Mouse (Mus musculus): Measurements from ENCODE around the gene Lsg1. TPM values are rescaled to one million over a fixed set of nuclear protein-coding genes. Genes with fewer than 3 reads are reported as not detected.

The Lsg1 gene
- polyA plus RNA-seq, 1 experiment from 2014 or later, result 69.7 TPM

DNA sequence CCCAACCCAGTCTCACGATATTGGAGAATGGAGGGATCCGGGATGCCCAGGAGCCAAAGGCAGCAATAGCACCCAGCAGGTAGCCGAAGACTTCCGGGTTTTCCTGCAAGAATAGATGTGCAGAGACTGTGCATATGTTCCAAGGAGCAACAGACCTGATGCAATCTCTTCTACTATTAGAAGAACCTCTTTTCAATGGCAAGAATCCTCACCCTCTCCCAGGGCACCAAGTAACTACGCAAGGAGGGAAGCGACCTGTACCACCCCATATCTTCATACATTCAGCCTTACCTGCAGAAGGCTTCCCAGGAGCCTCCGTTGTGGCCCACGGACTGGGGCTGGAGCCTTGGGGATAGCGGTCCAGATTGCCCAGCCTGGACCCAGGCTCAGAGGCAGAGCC, 44.0 kb downstream of the Lsg1 start:
- Histone ChIP-seq H3K27me3 (no peaks in the 10 kb centered on the region), H3K27ac (no peak overlapping the region), H3K9me3 (replicated peaks) (no peaks in the 10 kb centered on the region), H3K36me3 (ENCODE audit: poor library complexity, severe bottlenecking) (peaks cover 63% of the 10 kb centered on the region), H3K9ac (no peak overlapping the region), H3K4me3 (no peak overlapping the region), H3K4me1 (peaks cover 8% of the 10 kb centered on the region), H3K4me2 (no peak overlapping the region)
- WGBS, result 87% methylated on average over 9 of the region's 9 CpGs
- no peak for ATAC-seq

DNA sequence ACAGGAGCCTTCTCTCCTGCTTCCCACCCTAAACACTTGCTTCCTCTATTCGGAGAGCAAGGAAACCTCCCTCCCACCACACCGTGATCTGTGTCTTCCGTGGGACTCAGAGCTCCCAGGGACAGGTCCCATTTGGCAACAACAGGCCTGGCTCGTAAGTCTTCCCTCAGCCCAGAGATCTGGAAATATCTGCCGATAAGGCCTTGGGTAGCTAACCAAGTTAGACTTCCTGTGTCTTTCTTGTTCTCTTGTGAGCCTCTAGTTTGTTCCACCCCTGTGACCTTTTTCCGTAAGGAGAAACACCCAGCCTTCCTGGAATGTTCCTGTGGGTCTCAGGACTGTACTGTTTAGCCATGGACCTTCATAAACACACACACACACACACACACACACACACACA, 44.6 kb downstream of the Lsg1 start:
- H3K36me3 ChIP-seq (ENCODE audit: poor library complexity, severe bottlenecking), result peaks cover 63% of the 10 kb centered on the region
- no peaks in the 10 kb centered on the region for H3K9me3 ChIP-seq (replicated peaks)
- H3K4me1 ChIP-seq, result peaks cover 2% of the 10 kb centered on the region; the same call in 1 of the 2 replicates
- no peaks in the 10 kb centered on the region for H3K27me3 ChIP-seq
- 88% methylated on average over 6 of the region's 6 CpGs for WGBS
- no peak for ATAC-seq
- no peak overlapping the region for H3K9ac ChIP-seq
- H3K27ac ChIP-seq, result no peak overlapping the region
- H3K4me3 ChIP-seq, result no peak overlapping the region
- no peak overlapping the region for H3K4me2 ChIP-seq

GRCm38 (mm10) chr16:30540107-30541001, 47.0 kb downstream of the Lsg1 start:
- Histone ChIP-seq H3K9ac (no peak overlapping the region), H3K4me1 (no peaks in the 10 kb centered on the region), H3K4me2 (peak overlapping the region; percentile 24), H3K4me3 (no peak overlapping the region), H3K9me3 (replicated peaks) (no peaks in the 10 kb centered on the region), H3K27me3 (no peaks in the 10 kb centered on the region), H3K27ac (no peak overlapping the region), H3K36me3 (ENCODE audit: poor library complexity, severe bottlenecking) (peaks cover 55% of the 10 kb centered on the region)
- ATAC-seq, result no peak
- WGBS, result 62% methylated on average over 20 of the region's 20 CpGs

GRCm38 (mm10) chr16:30539433-30539832, 48.0 kb downstream of the Lsg1 start:
- peak; percentile 61; the same call in 1 of the 2 replicates for ATAC-seq

GRCm38 (mm10) chr16:30535075-30535474, 52.3 kb downstream of the Lsg1 start:
- Histone ChIP-seq H3K4me2 (no peak overlapping the region), H3K36me3 (ENCODE audit: poor library complexity, severe bottlenecking) (peaks cover 26% of the 10 kb centered on the region; the same call in 1 of the 2 replicates), H3K4me3 (no peak overlapping the region), H3K27me3 (no peaks in the 10 kb centered on the region), H3K9ac (no peak overlapping the region), H3K27ac (no peak overlapping the region), H3K4me1 (peaks cover 3% of the 10 kb centered on the region; the same call in 1 of the 2 replicates), H3K9me3 (replicated peaks) (no peaks in the 10 kb centered on the region)
- 97% methylated on average over 1 of the region's 1 CpGs for WGBS
- ATAC-seq, result no peak

More at GRCm38 (mm10) chr16:30539433-30539832, 48.0 kb downstream of the Lsg1 start:
- Histone ChIP-seq H3K9me3 (replicated peaks) (no peaks in the 10 kb centered on the region), H3K4me3 (no peak overlapping the region), H3K4me1 (no peaks in the 10 kb centered on the region), H3K27ac (no peak overlapping the region), H3K27me3 (no peaks in the 10 kb centered on the region), H3K36me3 (ENCODE audit: poor library complexity, severe bottlenecking) (peaks cover 49% of the 10 kb centered on the region), H3K9ac (no peak overlapping the region), H3K4me2 (no peak overlapping the region)
- 27% methylated on average over 10 of the region's 10 CpGs for WGBS

DNA sequence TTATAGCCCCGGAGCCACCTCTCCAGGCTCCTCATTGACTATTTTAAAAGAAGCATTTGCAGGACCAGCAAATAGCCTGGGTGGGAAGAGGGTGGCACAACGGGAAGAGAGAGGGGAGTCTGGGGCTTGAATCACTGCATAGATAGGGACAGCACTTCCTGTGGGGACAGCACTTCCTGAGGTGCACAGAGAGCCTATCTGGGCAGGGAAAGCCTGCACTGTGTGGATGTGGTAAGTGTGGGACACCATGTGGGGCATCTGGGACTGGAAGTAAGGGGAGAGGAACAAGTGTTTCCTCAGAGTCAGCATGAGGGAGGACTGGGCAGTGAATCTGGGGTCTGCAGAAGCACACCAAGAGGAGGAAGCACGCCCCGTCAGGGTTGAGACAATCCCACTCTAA, 53.8 kb downstream of the Lsg1 start:
- Histone ChIP-seq H3K9ac (no peak overlapping the region), H3K4me2 (no peak overlapping the region), H3K4me1 (peaks cover 3% of the 10 kb centered on the region; the same call in 1 of the 2 replicates), H3K36me3 (ENCODE audit: poor library complexity, severe bottlenecking) (peaks cover 41% of the 10 kb centered on the region), H3K9me3 (replicated peaks) (no peaks in the 10 kb centered on the region), H3K4me3 (no peak overlapping the region), H3K27me3 (no peaks in the 10 kb centered on the region), H3K27ac (no peak overlapping the region)
- ATAC-seq, result no peak
- 68% methylated on average over 4 of the region's 4 CpGs for WGBS

DNA sequence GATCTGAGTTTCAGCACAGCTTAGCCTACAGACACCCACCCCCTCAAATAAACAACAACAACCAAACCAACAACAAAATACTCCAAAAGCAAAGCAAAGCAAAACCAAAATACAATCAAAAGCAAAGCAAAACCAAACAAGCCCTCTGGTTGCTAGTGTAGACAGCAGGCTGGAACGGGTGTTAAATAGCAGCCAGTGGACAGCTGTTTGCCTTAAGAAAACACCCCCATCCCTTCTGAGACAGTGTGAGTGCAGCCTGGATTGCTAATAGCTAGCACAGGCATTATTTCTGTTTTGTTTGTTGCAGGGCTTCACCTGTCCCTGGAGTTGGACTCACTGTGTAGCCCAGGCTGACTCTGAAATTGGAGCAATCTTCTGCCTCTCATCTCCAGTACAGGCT, 54.5 kb downstream of the Lsg1 start:
- Histone ChIP-seq H3K36me3 (ENCODE audit: poor library complexity, severe bottlenecking) (peaks cover 45% of the 10 kb centered on the region), H3K27me3 (no peaks in the 10 kb centered on the region), H3K4me1 (peaks cover 3% of the 10 kb centered on the region; the same call in 1 of the 2 replicates), H3K4me2 (no peak overlapping the region), H3K27ac (no peak overlapping the region), H3K9ac (no peak overlapping the region), H3K4me3 (no peak overlapping the region), H3K9me3 (replicated peaks) (no peaks in the 10 kb centered on the region)
- ATAC-seq, result no peak
- 70% methylated on average over 1 of the region's 1 CpGs for WGBS

DNA sequence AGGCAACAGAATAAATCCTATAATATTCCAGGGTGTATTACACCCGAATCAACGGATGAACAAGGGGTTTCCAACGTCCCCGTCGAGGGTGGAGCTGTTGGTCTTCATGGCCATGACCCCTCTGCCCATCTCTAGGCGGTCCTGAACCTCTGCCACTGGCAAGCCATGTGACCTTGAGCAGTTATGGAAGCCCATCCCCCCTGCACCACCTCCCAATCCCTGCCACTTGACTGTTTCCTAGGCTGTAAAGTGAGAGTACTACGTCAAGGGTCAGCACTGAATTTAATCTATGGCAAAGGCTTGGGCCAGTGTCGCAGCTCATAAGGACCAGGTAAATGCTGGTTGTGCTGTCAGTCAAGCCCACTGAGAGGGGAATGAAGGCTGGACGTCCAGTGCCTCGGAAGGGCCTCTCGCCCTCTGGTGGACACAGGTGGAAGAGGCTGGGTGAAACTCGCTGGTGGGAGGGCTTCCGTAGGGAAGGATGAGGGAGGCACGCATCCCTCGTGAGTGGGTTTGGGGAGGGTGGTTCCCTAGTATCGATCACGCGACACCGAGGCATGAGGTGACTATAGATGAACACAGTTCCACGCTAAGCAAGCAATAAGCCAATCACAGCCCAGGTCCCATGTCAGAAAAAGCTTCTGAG, 55.5 kb downstream of the Lsg1 start:
- no peak overlapping the region for H3K4me3 ChIP-seq
- no peak overlapping the region for H3K27ac ChIP-seq
- H3K9ac ChIP-seq, result no peak overlapping the region
- peaks cover 3% of the 10 kb centered on the region; the same call in 1 of the 2 replicates for H3K4me1 ChIP-seq
- no peak overlapping the region for H3K4me2 ChIP-seq
- peaks cover 52% of the 10 kb centered on the region for H3K36me3 ChIP-seq (ENCODE audit: poor library complexity, severe bottlenecking)
- 31% methylated on average over 20 of the region's 20 CpGs for WGBS
- no peaks in the 10 kb centered on the region for H3K9me3 ChIP-seq (replicated peaks)
- no peaks in the 10 kb centered on the region for H3K27me3 ChIP-seq
- ATAC-seq, result peak; percentile 41; the same call in 1 of the 2 replicates

DNA sequence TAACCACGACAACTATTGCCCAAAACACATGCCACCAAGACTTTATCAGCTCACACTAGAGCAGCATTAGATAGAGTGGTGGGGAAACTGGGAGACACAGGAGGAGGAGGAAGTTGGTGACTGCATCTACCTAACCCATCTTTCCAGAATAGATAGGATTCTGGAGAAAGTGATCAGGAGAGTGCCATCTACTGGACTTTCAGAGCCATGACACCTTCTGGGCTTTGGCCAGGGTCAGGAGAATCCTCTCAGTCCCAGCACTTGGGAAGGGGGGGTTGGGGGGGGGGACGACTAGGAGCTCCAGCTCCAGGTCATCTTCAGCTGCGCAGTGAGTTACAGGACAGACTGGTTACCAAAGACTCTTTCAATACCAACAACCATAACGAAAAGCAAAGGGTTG, 56.6 kb downstream of the Lsg1 start:
- Histone ChIP-seq H3K27ac (no peak overlapping the region), H3K4me1 (peaks cover 3% of the 10 kb centered on the region; the same call in 1 of the 2 replicates), H3K4me2 (no peak overlapping the region), H3K36me3 (ENCODE audit: poor library complexity, severe bottlenecking) (peaks cover 55% of the 10 kb centered on the region), H3K9me3 (replicated peaks) (no peaks in the 10 kb centered on the region), H3K9ac (no peak overlapping the region), H3K4me3 (no peak overlapping the region), H3K27me3 (no peaks in the 10 kb centered on the region)
- no peak for ATAC-seq
- 46% methylated on average over 4 of the region's 4 CpGs for WGBS

GRCm38 (mm10) chr16:30528386-30528785, 59.0 kb downstream of the Lsg1 start:
- Histone ChIP-seq H3K27ac (no peak overlapping the region), H3K4me2 (no peak overlapping the region), H3K27me3 (no peaks in the 10 kb centered on the region), H3K9ac (no peak overlapping the region), H3K4me1 (peaks cover 3% of the 10 kb centered on the region; the same call in 1 of the 2 replicates), H3K36me3 (ENCODE audit: poor library complexity, severe bottlenecking) (peaks cover 64% of the 10 kb centered on the region), H3K4me3 (no peak overlapping the region), H3K9me3 (replicated peaks) (no peaks in the 10 kb centered on the region)
- 79% methylated on average over 8 of the region's 8 CpGs for WGBS
- ATAC-seq, result no peak

- WGBS, result 75% methylated on average over 2 of the region's 2 CpGs
- H3K27ac ChIP-seq, result no peak overlapping the region
- peaks cover 69% of the 10 kb centered on the region for H3K36me3 ChIP-seq (ENCODE audit: poor library complexity, severe bottlenecking)
- no peaks in the 10 kb centered on the region for H3K27me3 ChIP-seq
- H3K9ac ChIP-seq, result no peak overlapping the region
- H3K4me2 ChIP-seq, result no peak overlapping the region
- H3K4me3 ChIP-seq, result no peak overlapping the region
- no peaks in the 10 kb centered on the region for H3K9me3 ChIP-seq (replicated peaks)
- no peak for ATAC-seq
- peaks cover 3% of the 10 kb centered on the region; the same call in 1 of the 2 replicates for H3K4me1 ChIP-seq
Measured at GRCm38 (mm10) chr16:30527889-30528288, 59.5 kb downstream of the Lsg1 start.

- Histone ChIP-seq H3K27ac (no peak overlapping the region), H3K9me3 (replicated peaks) (no peaks in the 10 kb centered on the region), H3K9ac (no peak overlapping the region), H3K4me2 (no peak overlapping the region), H3K27me3 (no peaks in the 10 kb centered on the region), H3K36me3 (ENCODE audit: poor library complexity, severe bottlenecking) (peaks cover 81% of the 10 kb centered on the region), H3K4me3 (no peak overlapping the region), H3K4me1 (no peaks in the 10 kb centered on the region)
- 90% methylated on average over 14 of the region's 14 CpGs for WGBS
- ATAC-seq, result no peak
Measured at GRCm38 (mm10) chr16:30525756-30526155, 61.6 kb downstream of the Lsg1 start.

Measured in forebrain, embryonic 13.5 days (tissue).